Mouse (Mus musculus): ENCODE measurements at regions not wholly inside any gene's neighbourhood (a gene's known extent, or its start where the extent isn't known, plus 50 kb on each side); places are given as distances from the start of the nearest gene placed in this dataset.

- TF ChIP-seq POLR2A (IDR thresholded peaks at IDR 0.05; ENCODE audit: insufficient read depth, low read depth, low read length) (no peak), CTCF (IDR thresholded peaks at IDR 0.05) (no peak), EP300 (IDR thresholded peaks at IDR 0.05; ENCODE audit: insufficient read depth, low read depth, low read length) (no peak)
Observed at GRCm38 (mm10) chr11:19202602-19203517, 184.1 kb upstream of the Meis1 start.
